Mouse (Mus musculus) right cerebral cortex, postnatal 25 days (tissue): ENCODE data around the gene Pcsk2.
A peak's percentile ranks its signal among the peaks of the same experiment; 100 is the strongest.

Experiments
- DNase-seq: peaks from one replicate; pipeline ENCODE4 v3.0.0; 2022

Pcsk2 gene

DNA sequence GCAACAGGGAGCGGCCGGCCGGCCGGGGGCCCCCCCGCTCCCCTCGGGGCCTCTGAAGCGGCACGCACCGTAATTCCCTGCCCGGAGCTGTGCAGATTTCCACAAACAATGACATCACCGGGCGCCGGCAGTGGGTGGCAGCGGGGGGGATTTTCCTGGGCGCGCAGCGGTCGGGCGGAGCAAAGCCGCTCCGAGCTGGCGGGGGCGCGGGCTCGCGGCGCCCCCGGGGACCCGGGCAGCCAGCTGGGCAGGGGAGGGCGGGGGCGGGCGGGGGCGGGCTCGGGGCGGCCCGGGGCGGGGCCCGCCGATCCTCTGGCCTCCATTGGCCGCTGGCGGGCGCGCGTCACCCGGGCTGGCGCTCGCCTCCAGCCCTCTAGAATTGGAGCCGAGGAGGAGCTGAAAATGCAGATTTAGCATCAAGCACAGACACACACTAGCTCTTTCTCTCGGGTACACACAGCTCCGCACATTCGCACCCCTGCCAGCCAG lies at the start of gene Pcsk2:
Pcsk2 (plus strand) TSS at position 399 of the 489 bp plus-strand sequence.
- peak; percentile 88 for DNase-seq

DNA sequence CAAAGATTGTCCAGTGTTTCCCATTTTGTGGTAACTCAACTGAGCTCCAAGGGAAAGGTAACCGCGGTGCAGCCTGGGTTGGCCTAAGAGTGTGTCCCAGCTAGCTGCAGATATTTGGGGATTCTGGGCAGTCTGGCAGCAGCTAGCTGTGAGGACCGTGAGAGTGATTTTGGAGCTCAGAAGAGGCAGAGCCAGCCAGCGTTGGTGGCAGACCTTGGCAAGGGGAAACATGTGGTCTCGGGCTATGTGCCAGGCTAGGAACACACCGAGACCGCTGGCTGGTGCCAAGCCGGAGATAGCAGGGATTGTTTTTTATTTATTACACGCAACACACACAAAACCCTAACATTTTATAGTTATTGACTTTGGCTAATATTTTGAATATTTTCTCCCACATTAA lies 45.1 kb upstream of the Pcsk2 start:
- no peak for DNase-seq

DNA sequence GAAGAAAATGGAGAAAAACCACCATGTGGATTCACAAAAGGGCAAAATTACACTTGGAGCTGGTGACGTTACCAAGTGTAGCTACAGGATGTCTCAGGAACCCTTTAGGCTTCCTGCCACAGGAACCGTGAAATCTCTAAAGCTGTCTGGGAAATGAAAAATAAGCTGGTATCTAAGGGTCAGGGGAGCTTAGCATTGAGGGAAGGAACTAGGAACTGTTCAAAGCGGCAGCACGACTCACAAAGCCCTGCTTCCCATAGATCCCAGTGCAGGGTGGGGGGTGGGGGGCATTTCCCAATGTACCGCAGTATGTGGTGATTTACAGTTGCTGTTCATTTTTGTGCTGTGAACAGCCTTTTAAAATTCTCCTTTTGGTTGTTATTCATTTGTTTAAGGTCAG lies 44.2 kb upstream of the Pcsk2 start:
- no peak for DNase-seq

DNA sequence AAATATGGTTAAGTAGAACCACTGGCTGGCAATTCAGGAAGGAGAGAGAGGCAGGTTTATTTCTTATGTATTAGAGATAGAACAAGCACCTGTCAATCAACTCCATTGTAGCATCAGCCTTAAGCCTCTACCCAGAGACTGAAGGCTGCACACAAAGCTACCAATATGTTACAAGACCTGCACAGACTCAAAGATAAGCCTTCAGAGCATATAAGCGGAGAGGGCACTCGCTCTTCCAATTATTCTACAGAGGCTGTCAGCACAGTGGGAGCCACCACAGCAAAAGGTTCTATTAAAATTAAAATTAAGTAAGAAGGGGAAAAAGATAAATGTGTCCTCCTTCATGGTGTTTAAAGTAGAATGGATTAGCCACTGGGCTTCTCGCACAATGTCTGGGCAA lies 43.8 kb upstream of the Pcsk2 start:
- no peak for DNase-seq

DNA sequence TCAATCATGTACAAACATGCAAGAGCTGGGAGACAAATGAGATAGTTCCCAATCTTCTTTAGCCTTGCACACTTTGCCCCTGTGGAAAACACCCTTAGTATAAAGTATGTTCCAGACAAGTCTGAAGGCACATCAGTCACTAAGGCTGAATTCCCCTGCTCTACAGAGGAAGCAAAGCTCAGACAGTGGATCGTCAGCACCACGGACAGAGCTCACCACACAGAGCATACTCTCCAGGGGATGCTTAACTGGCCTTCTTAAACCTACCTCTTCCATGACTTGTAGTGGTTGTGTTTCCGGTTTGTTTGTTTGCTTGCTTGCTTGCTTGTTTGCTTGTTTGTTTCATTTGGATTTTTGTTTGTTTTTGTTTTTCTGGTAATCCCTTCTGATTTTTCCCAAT lies 9.5 kb upstream of the Pcsk2 start:
- no peak for DNase-seq

DNA sequence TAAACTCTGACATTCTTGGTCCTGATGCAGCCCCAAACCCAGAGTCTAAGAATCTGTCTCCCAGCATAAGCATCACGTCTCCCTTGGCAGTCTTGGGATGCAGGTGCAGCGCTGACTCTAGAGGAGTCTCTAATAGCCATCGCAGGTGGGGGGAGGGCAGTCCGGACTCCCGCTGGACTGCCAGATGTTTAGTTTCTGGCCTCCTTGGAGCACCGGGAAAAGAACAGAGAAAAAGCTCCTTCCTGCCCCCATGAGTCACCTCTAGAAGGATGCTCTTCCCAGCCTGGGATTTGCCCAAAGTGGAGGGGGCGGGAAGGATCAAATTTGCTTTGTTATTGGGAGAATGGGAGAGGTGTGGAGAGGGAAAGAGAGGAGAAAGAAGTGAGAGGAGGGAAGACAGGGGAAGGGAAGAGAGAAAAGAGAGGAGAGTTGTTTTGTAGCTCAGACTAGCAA lies 631 bp upstream of the Pcsk2 start:
- peak; percentile 44 for DNase-seq

DNA sequence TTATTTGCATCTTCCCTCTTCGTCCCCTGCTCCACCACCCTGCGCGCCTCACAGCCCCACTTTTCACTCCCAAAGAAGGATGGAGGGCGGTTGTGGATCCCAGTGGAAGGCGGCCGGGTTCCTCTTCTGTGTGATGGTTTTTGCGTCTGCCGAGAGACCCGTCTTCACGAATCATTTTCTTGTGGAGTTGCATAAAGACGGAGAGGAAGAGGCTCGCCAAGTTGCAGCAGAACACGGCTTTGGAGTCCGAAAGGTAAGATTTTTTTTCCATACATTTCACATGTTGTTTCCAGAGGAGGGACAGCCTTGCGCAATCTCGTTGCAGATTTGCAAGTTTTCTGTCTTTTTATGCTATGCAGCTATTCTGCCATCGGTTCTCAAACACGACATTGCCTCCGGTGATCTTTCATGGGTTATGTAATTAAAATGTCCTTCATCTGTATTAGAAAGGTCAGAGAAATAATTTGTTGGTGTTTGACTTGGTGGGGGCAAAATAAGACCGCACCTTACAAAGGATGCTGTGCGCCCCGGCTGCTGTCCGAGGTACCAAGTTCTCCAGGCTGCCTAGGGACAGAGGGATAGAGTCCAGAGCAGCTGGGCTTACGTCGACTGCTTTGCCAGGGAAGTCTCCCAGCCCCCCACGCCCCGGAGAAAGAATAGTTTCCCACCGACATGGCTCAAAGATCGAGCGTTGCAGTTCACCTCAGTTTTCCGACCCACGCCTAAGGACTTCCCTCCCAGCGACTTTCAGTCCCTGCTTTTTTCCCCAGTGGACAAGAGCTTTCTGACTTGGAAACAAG lies 656 bp downstream of the Pcsk2 start:
- no peak for DNase-seq

DNA sequence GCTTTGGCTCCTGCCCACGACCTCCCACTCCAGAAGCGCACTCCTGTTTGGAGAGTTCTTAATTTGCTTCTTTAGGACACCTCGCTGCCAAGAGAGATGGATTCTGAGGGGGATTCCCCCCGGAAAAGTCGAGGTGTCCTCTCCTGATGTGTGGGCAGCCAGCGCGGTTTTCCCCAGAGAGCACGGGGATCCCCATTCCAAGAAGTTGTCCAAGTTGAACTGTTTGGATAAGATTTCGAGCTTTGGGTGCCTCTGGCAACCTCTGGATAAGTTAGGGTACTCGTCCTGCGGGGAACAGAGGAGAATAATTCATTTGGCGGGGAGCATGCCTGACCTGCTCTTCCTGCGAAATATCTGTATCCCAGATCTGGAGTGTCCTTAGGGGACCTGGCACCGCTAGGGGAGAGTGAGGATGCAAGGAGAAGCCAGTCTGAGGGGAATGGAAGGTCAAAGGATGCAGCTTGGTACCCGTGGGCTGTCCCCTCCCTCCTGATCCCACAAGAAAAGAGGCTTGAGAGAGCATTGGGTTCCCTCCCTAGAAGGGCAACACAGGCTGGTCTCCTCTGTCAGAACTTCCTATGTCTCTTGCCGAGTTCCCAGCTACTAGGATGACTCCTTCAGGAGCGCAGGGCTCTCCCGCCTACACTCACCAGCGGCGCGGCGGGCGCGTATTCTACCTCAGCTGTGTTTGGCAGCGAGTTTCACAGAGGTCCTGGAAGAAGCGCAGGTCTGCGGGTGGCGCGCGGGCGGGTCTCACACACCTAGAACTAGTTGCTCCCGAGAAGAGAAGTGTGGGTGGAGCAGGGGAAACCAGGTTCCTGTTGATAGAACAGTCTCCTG lies 1.5 kb downstream of the Pcsk2 start:
- peak; percentile 66 for DNase-seq

DNA sequence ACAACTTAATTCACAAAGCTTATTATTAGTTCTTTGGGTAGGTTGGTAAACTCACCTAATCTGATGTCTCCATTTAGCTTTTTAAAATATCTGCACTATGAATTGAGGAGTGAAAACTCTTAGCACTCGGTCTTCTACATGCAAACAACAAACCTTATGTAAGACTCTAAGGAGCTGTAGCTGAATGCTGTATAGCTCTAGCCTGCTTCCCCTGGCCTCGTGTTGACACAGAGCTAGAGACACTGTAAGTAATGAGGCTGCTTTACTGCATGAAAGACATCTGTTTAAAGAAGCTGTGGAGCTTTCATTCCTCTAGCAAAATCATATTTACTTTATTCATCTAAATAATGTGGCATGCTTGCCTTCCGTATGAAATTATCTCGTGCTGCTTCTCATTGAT lies 14.4 kb downstream of the Pcsk2 start:
- DNase-seq, result no peak

DNA sequence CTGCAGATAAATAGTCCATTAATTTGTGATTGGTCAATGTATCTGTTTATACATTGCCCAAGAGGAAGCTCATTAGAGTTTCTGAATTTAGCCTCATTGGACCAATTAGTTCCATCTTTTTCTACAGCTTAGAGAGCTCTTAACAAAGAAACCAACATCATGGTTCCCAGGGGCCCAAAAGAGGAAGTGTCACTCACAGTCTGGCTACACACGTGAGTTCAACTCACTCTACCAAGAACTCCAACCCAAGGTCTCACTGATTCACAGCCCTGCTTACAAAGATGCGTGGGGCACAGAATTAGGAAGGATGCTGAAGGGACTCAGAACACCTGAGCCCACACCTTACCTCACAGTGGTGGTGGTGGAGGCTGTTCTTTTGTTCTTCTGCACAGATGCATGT lies 19.1 kb downstream of the Pcsk2 start:
- DNase-seq, result no peak

DNA sequence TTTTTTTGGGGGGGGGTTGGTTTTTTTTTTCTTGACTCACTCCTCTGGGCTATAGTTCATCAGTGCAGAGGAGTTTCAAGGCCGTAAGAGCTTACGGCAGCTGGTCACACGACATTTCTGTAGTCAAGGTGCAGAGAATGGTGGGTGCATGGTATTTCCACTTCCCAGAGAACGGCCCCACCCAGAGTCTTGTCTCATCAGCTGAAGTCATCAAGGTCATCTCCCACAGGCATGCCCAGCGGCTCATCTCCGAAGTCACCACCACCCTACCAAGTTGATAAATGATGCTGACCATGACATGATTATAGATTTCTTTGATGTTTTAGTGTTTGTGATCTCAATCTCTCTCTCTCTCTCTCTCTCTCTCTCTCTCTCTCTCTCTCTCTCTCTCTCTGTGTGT lies 20.0 kb downstream of the Pcsk2 start:
- DNase-seq, result no peak

DNA sequence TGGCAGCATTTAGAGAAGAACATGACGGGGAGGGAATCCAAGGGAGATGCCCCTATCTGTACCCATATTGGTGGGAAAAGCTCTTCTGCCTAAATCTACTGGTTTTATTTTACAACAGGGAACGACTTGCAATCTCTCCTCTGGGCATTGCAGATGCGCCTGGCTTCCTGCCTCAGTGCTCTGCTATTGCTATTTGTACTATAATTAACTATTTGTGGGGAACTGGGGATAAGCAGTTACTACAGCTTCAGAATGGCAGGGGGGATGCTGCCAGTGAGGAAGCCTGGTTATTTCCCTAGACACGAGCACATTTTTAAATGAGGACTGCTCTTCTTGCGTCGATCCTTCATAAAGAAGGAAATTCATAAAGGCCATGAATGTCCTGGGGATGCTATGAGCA lies 39.4 kb downstream of the Pcsk2 start:
- DNase-seq, result no peak

DNA sequence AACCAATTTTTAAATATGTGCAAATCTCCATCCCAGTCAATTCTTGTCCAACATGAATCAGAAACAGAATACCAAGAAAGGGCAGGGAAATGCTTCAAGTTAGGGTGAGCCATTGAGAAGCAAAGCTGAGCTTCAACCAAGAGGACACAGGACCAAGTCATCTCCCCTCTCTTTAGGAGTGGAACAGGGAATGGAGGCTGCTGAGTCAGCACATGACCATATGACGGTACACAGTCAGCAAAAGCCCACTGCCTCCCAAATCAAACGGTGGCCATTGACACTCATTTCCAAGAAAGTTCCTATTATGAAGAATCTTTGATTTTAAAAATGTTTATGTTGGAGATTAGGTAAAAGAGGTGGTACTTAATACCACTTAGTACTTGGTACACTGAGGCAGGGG lies 44.4 kb downstream of the Pcsk2 start:
- no peak for DNase-seq

DNA sequence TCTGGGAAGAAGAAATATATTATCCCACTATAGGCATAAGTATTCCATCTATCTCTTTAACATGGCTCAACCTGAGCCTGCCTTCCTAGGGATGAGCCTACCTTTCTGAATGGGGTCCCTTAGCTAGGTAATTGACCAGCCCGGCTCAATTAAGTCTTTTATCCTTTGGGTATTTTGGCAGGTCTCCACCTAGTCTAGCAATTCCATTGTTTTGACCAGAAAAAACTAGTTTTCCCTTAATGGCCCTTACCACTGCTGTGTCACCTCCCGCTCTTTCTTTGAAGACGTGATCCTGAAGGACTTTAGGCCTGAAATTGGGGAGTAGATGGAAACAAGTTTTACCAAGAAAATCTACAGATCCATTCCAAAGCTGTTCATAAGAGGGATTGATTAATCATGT lies 57.1 kb downstream of the Pcsk2 start:
- no peak for DNase-seq

DNA sequence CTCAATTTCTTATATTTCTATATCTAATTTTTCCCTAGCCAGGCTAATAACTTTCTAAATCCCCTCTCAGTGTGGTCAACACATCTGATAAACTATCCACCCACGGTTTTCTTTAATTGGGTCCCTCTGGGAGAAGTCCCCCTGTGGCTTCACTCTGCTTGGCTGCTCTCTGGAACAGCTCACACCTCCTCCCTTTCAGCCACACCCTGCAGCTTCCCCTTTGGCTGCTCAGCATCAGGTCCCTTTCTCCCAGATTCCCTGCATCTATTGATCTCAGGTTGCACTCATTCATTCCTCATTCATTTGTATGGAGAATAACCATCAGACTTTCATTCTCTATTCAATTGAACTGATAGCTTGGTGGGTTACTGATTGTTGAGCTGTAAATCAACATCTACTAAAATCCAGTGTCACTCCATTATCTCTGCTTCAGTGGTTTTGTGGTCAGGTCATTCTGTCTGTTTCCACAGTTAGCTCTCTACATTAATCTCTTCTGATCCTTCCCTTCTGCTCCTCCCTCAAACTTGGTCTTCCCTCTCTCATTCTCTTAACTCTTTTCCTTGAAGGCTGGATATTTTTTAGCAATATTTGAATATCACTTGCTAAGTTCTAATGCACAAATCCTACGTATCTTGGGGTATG lies 58.0 kb downstream of the Pcsk2 start:
- DNase-seq, result no peak

DNA sequence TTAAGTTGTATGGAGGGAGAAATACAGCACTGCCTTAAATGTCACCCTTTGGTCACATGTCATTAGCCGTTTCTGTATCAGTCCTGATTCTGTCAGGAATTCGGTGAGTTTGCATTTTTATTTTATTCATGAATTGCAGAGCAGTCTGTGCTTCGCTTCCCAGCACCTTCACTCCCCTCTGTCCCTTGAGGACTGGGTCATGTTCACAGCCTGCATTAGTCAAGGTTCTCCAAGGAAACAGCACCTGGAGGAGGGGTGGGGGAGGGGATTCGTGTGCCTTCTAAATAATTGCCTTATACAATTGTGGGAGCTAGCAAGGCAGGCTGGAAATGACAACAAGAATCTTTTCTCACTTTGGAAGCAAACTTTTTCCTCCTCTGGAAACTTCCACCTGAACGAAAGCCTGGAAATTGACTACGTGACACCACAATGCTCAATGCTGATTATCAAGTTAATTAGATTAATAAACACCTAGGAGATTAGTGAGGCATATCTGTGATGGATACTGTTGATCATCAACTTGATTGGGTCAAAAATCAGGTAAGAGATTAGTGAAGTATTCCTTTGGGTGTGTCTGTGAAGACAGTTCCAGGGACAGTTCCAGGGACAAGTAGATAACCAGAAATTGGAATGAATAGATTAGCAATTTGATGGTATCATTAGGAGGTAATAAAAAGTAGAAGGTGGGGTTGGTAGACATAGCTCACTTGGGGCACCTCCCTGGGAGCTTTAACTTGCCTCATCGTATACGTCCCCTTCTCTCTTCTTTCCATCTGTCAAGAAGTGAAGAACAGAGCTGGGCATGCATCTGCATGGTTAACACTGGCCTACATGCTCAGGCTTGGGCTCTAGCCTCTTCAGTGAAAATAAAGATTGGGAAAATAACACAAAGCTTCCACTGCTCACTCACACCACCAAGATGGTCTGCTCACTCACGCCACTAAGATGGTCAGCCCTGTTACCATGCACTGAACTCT lies 64.7 kb downstream of the Pcsk2 start:
- no peak for DNase-seq

DNA sequence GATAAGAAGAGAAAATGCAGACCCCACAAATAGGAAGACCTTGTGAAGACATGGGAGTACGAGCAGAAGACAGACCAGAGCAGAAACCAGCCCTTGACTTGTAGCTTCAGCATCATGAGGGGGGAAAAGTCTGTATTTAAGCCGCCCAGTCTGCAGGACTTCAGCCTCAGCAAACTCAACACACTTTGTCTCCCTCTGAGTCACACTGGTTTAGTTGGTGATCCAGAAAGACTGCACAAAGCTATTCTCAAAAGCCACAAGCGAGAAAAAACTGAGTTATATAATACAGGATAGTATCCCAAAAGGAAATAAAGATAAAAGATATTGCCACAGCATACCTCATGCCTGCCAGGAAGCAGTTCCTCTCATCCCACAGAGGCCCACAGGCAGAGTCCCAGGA lies 67.5 kb downstream of the Pcsk2 start:
- DNase-seq, result no peak

DNA sequence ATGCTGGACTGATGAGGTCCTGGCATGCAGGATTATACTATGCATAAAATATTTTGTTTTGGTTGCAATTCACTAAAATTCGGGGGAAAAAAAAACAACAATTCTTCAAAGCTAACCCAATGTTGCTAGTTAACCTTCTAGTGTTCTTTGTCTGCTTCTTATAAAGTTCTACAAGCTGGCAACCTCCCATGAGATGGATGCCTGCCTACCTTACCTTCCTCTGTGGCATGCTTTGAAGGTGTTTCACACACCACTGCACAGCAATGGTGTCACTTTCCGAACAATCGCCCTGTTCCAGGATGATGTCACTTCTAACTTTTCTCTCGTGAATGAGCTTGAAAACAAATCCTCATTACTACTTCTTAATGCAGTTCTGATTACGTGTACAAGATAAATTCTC lies 68.8 kb downstream of the Pcsk2 start:
- no peak for DNase-seq

DNA sequence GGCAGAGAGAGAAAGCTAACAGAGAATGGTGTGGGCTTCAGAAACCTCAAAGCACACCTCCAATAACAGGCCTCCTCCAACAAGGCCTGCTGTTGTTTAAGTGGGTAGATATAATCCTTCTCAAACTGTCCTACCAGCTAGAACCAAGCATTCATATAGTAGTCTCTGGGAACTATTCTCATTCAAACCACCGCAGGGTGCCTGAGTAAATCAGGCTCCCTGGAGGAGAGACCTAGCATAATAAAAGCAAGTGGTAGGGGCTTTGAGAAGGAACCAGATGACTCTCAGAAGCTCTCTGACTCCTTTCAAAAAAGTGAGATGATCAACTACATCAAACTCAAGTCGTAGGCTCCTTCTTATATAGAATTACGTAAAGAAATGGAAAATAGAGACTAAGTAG lies 75.0 kb downstream of the Pcsk2 start:
- DNase-seq, result no peak

DNA sequence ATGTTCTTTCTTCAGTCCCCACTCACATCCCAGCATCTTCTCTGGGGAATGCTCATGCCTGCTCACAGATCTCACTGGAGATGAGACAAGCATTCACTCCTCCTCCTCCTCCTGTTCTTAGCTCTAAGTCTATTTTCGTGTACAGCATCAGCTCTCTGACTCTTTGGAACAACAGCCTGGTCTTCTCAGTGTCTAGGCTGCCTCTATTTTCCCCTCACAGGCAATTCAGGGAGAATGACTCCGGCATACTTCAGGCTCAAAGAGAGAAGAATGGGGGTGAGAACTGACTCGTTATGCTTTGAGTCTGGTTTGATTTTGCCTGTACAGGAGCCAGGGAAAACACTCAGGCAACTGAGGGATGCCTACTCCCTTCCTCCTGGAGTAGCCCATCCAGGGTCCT lies 78.0 kb downstream of the Pcsk2 start:
- DNase-seq, result peak; percentile 33

DNA sequence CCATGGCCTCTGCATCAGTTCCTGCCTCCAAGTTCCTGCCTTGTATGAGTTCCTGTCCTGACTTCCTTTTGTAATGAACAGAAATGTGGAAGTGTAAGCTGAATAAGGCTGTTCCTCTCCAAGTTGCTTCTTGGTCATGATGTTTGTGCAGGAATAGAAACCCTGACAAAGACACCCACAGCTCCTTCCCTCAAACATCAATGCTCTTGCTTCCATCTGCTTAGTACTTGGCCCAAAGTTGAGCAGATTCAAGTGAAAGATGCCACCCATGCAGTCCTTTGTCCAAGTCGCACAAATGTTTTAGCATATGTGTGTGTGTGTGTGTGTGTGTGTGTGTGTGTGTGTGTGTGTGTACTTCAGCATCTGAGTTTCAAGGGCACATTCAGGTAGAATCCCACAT lies 97.3 kb downstream of the Pcsk2 start:
- no peak for DNase-seq

DNA sequence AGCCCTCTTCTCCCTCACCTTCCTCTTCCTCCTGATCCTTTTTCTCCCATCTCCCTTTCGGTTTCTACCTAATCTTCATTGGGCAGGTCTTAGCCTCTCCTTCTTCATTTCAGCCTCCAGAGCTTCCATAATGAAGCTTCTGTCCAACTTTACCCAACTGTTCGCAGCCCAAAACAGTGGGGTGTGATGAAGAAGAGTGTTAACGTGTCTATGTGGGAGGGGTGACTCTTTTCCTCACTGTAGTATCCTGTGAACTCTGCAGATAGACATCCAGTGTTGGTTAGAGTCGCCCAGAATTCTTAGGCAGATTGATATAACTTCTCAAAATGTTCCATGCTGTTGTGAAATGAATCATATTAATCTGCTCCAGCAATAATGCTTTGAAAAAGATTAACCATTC lies 98.4 kb downstream of the Pcsk2 start:
- DNase-seq, result no peak
